Mouse (Mus musculus): ENCODE data around the gene Tbpl1. TPM values are rescaled to one million over a fixed set of nuclear protein-coding genes. Genes with fewer than 3 reads are reported as not detected.

Gene Tbpl1
- polyA plus RNA-seq, 1 experiment, result 22.1 TPM

DNA sequence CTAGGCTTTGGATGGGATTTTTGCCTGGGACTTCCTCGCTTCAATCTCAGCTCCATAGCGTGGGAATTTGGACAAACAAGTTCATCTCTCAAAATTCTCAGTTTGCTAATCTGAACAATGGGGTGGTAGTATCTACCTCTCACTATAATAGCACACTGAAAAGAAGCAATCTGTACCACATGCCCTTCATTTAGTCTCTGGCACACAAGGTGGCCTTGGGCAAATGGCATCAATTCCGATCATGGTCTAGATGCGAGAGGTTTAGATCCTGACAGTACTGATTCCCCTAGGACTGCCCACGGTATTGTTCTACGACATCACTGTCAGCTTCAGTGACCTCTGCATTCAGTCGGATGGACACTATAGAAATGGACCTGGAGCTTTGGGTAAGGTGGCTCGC is 57.6 kb downstream of the Tbpl1 start:
- no peak overlapping the region for H3K27ac ChIP-seq (ENCODE audit: insufficient read depth, low read length)
- DNase-seq (ENCODE audit: low read depth in 1 of 2, low spot score in 2 of 2), result no peak
- no peak for TF ChIP-seq CTCF (IDR thresholded peaks at IDR 0.05; ENCODE audit: extremely low read depth, insufficient read depth, insufficient read length, insufficient replicate concordance)
- no peak for TF ChIP-seq POLR2A (IDR thresholded peaks at IDR 0.05; ENCODE audit: low read depth, low read length)
- H3K4me3 ChIP-seq (ENCODE audit: extremely low read depth, insufficient read depth, insufficient read length), result no peak overlapping the region
- H3K36me3 ChIP-seq (ENCODE audit: control insufficient read depth, insufficient read depth, low read length), result no peaks in the 10 kb centered on the region
- no peaks in the 10 kb centered on the region for H3K4me1 ChIP-seq (ENCODE audit: control insufficient read depth, insufficient read depth, insufficient read length)
- H3K27me3 ChIP-seq (ENCODE audit: control insufficient read depth, insufficient read depth, low read length), result no peaks in the 10 kb centered on the region
- 96% methylated on average over 8 of the region's 8 CpGs for WGBS

DNA sequence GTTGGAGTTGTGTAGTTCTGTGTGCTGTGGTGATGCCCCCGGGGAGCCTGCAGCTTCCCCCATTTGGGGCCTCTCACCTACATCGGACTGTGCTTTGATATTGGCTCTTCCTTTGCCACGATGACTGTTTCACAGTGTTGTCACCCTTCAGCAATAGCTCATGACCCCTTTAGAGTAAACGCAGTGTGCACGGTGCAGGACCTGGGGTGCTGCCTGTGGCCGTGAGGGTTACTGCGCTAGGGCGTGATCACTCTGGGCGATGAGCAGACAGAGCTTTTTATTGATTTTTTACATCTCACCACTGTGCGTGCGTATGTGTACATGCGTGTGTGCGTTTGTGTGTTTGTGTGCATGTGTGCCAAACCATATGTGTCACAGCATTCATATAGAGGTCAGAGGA is 63.2 kb downstream of the Tbpl1 start:
- H3K36me3 ChIP-seq (ENCODE audit: control insufficient read depth, insufficient read depth, low read length), result no peaks in the 10 kb centered on the region
- no peak for DNase-seq (ENCODE audit: low read depth in 1 of 2, low spot score in 2 of 2)
- no peaks in the 10 kb centered on the region for H3K4me1 ChIP-seq (ENCODE audit: control insufficient read depth, insufficient read depth, insufficient read length)
- no peaks in the 10 kb centered on the region for H3K27me3 ChIP-seq (ENCODE audit: control insufficient read depth, insufficient read depth, low read length)
- no peak overlapping the region for H3K4me3 ChIP-seq (ENCODE audit: extremely low read depth, insufficient read depth, insufficient read length)
- TF ChIP-seq POLR2A (IDR thresholded peaks at IDR 0.05; ENCODE audit: low read depth, low read length), result no peak
- no peak for TF ChIP-seq CTCF (IDR thresholded peaks at IDR 0.05; ENCODE audit: extremely low read depth, insufficient read depth, insufficient read length, insufficient replicate concordance)
- no peak overlapping the region for H3K27ac ChIP-seq (ENCODE audit: insufficient read depth, low read length)
- 90% methylated on average over 13 of the region's 13 CpGs for WGBS

GRCm38 (mm10) chr10:22660286-22661000 is 71.3 kb downstream of the Tbpl1 start:
- H3K4me1 ChIP-seq (ENCODE audit: control insufficient read depth, insufficient read depth, insufficient read length), result no peaks in the 10 kb centered on the region
- no peak overlapping the region for H3K4me3 ChIP-seq (ENCODE audit: extremely low read depth, insufficient read depth, insufficient read length)
- DNase-seq (ENCODE audit: low read depth in 1 of 2, low spot score in 2 of 2), result no peak
- H3K27me3 ChIP-seq (ENCODE audit: control insufficient read depth, insufficient read depth, low read length), result no peaks in the 10 kb centered on the region
- no peaks in the 10 kb centered on the region for H3K36me3 ChIP-seq (ENCODE audit: control insufficient read depth, insufficient read depth, low read length)
- H3K27ac ChIP-seq (ENCODE audit: insufficient read depth, low read length), result no peak overlapping the region
- 87% methylated on average over 5 of the region's 5 CpGs for WGBS
- TF ChIP-seq POLR2A (IDR thresholded peaks at IDR 0.05; ENCODE audit: low read depth, low read length) (no peak), CTCF (IDR thresholded peaks at IDR 0.05; ENCODE audit: extremely low read depth, insufficient read depth, insufficient read length, insufficient replicate concordance) (no peak)

GRCm38 (mm10) chr10:22659386-22659725 is 72.4 kb downstream of the Tbpl1 start:
- Histone ChIP-seq H3K4me1 (ENCODE audit: control insufficient read depth, insufficient read depth, insufficient read length) (no peaks in the 10 kb centered on the region), H3K36me3 (ENCODE audit: control insufficient read depth, insufficient read depth, low read length) (no peaks in the 10 kb centered on the region), H3K27ac (ENCODE audit: insufficient read depth, low read length) (no peak overlapping the region), H3K27me3 (ENCODE audit: control insufficient read depth, insufficient read depth, low read length) (no peaks in the 10 kb centered on the region), H3K4me3 (ENCODE audit: extremely low read depth, insufficient read depth, insufficient read length) (no peak overlapping the region)
- TF ChIP-seq POLR2A (IDR thresholded peaks at IDR 0.05; ENCODE audit: low read depth, low read length) (no peak), CTCF (IDR thresholded peaks at IDR 0.05; ENCODE audit: extremely low read depth, insufficient read depth, insufficient read length, insufficient replicate concordance) (no peak)
- WGBS, result 86% methylated on average over 10 of the region's 10 CpGs
- DNase-seq (ENCODE audit: low read depth in 1 of 2, low spot score in 2 of 2), result no peak

- Histone ChIP-seq H3K27me3 (ENCODE audit: control insufficient read depth, insufficient read depth, low read length) (no peaks in the 10 kb centered on the region), H3K27ac (ENCODE audit: insufficient read depth, low read length) (no peak overlapping the region), H3K4me1 (ENCODE audit: control insufficient read depth, insufficient read depth, insufficient read length) (no peaks in the 10 kb centered on the region), H3K36me3 (ENCODE audit: control insufficient read depth, insufficient read depth, low read length) (no peaks in the 10 kb centered on the region), H3K4me3 (ENCODE audit: extremely low read depth, insufficient read depth, insufficient read length) (no peak overlapping the region)
- no peak for TF ChIP-seq POLR2A (IDR thresholded peaks at IDR 0.05; ENCODE audit: low read depth, low read length)
- no peak for DNase-seq (ENCODE audit: low read depth in 1 of 2, low spot score in 2 of 2)
- WGBS, result 73% methylated on average over 23 of the region's 23 CpGs
Measured at GRCm38 (mm10) chr10:22658534-22659385, 73.0 kb downstream of the Tbpl1 start.

Other genes with a start within 250 kb of the Tbpl1 start
- gene Slc2a12, start 86.9 kb downstream of the Tbpl1 start, polyA plus RNA-seq (2012; rRNA removed), result 0.02 and 0.04 TPM in 2 replicates
- 95.4 and 113 TPM in 2 replicates for gene Tcf21, start 88.2 kb upstream of the Tbpl1 start, polyA plus RNA-seq (2012; rRNA removed)